Mouse (Mus musculus) liver, embryonic 16.5 days (tissue): ENCODE measurements around the gene Cytip. TPM values are rescaled to one million over a fixed set of nuclear protein-coding genes. Genes with fewer than 3 reads are reported as not detected.

ENCODE experiments used
- ATAC-seq: fragments of 200-750 bp; cut with Nextera tagmentation; 2 replicates; pipeline ENCODE4 v1.8.0; 2017; ENCODE audit warnings: low read depth, mild to moderate bottlenecking, moderate number of reproducible peaks, moderate library complexity
- H3K27ac ChIP-seq: fragments of 300-500 bp; sonication (generic); 2 replicates; pipeline ENCODE4 v1.5.1; 2014; ENCODE audit warnings: mild to moderate bottlenecking, low read length
- H3K27me3 ChIP-seq: fragments of 300-500 bp; sonication (generic); 2 replicates; pipeline ENCODE4 v1.6.1; 2014; ENCODE audit warnings: low read depth, low read length, mixed read lengths; ENCODE audit not compliant: control insufficient read depth, insufficient read depth
- H3K36me3 ChIP-seq: fragments of 300-500 bp; sonication (generic); 2 replicates; pipeline ENCODE4 v1.6.1; 2014; ENCODE audit warnings: mild to moderate bottlenecking; ENCODE audit not compliant: control insufficient read depth, insufficient read depth
- H3K4me1 ChIP-seq: fragments of 300-500 bp; sonication (generic); 2 replicates; pipeline ENCODE4 v1.6.1; 2014; ENCODE audit warnings: low read depth, low read length, mixed read lengths; ENCODE audit not compliant: control insufficient read depth
- H3K4me2 ChIP-seq: fragments of 300-500 bp; sonication (generic); 2 replicates; pipeline ENCODE4 v1.6.1; 2014; ENCODE audit warnings: low read depth, low read length, mixed read lengths
- H3K4me3 ChIP-seq: fragments of 300-500 bp; sonication (generic); 2 replicates; pipeline ENCODE4 v1.5.1; 2014; ENCODE audit warnings: low read depth, mild to moderate bottlenecking, low read length
- H3K9ac ChIP-seq: fragments of 300-500 bp; sonication (generic); 2 replicates; pipeline ENCODE4 v1.6.1; 2014; ENCODE audit warnings: low read depth, low read length
- H3K9me3 ChIP-seq: fragments of 300-500 bp; sonication (generic); replicated peaks from 2 replicates; pipeline ENCODE4 v1.6.1; 2016; ENCODE audit warnings: low read length; ENCODE audit not compliant: control insufficient read depth
- WGBS: fragments of 180-500 bp; shearing (Covaris S2); extraction: QIAGEN DNeasy Blood & Tissue Kit; methylation state at CpG from one replicate; pipeline ENCODE4 v1.1.7; 2014; ENCODE audit not compliant: insufficient replicate concordance; 5-methylcytosine and 5-hydroxymethylcytosine counted together
- polyA plus RNA-seq: library from polyadenylated mRNA; unstranded; fragments of >200 nt; fragmentation: Nextera tagmentation; extraction: Ambion mirVana; gene quantifications from 2 replicates; pipeline ENCODE4 v1.2.1, GENCODE M21; 2015

Gene Cytip
- polyA plus RNA-seq, 1 experiment from 2014 or later, result 4.3 TPM

GRCm38 (mm10) chr2:58107046-58107445 is 88.3 kb downstream of the Cytip start:
- no peak overlapping the region for H3K9ac ChIP-seq
- H3K36me3 ChIP-seq, result no peaks in the 10 kb centered on the region
- no peaks in the 10 kb centered on the region for H3K27me3 ChIP-seq
- no peaks in the 10 kb centered on the region for H3K4me1 ChIP-seq
- H3K4me3 ChIP-seq, result no peak overlapping the region
- no peak overlapping the region for H3K27ac ChIP-seq
- no peaks in the 10 kb centered on the region for H3K9me3 ChIP-seq
- 55% methylated on average over 6 of the region's 6 CpGs for WGBS
- no peak for ATAC-seq
- no peak overlapping the region for H3K4me2 ChIP-seq

GRCm38 (mm10) chr2:58094818-58095217 is 100.5 kb downstream of the Cytip start:
- no peaks in the 10 kb centered on the region for H3K27me3 ChIP-seq
- no peaks in the 10 kb centered on the region for H3K9me3 ChIP-seq
- no peaks in the 10 kb centered on the region for H3K36me3 ChIP-seq
- 58% methylated on average over 1 of the region's 1 CpGs for WGBS
- H3K27ac ChIP-seq, result no peak overlapping the region
- no peak overlapping the region for H3K4me2 ChIP-seq
- H3K4me1 ChIP-seq, result no peaks in the 10 kb centered on the region
- ATAC-seq, result no peak
- H3K4me3 ChIP-seq, result no peak overlapping the region
- no peak overlapping the region for H3K9ac ChIP-seq

GRCm38 (mm10) chr2:58086420-58086819 is 108.9 kb downstream of the Cytip start:
- 63% methylated on average over 1 of the region's 1 CpGs for WGBS
- H3K9me3 ChIP-seq, result no peaks in the 10 kb centered on the region
- H3K4me2 ChIP-seq, result no peak overlapping the region

GRCm38 (mm10) chr2:58079849-58080248 is 115.5 kb downstream of the Cytip start:
- Histone ChIP-seq H3K9ac (no peak overlapping the region), H3K27ac (no peak overlapping the region), H3K4me3 (no peak overlapping the region), H3K27me3 (no peaks in the 10 kb centered on the region), H3K36me3 (no peaks in the 10 kb centered on the region), H3K9me3 (no peaks in the 10 kb centered on the region), H3K4me2 (no peak overlapping the region), H3K4me1 (no peaks in the 10 kb centered on the region)
- ATAC-seq, result no peak
- WGBS, result 36% methylated on average over 1 of the region's 1 CpGs

More at GRCm38 (mm10) chr2:58086420-58086819, 108.9 kb downstream of the Cytip start:
- Histone ChIP-seq H3K27ac (no peak overlapping the region), H3K36me3 (no peaks in the 10 kb centered on the region), H3K4me3 (no peak overlapping the region), H3K27me3 (no peaks in the 10 kb centered on the region), H3K4me1 (no peaks in the 10 kb centered on the region), H3K9ac (no peak overlapping the region)
- ATAC-seq, result no peak

Other genes starting within 250 kb of the Cytip start
- gene Galnt5, start 197.6 kb downstream of the Cytip start, polyA plus RNA-seq, result 0.08 TPM in 1 of 2 replicates, not detected in the other
- gene Ermn, start 142.7 kb downstream of the Cytip start, polyA plus RNA-seq, result not detected in 2 replicates
- gene Acvr1c, start 162.4 kb upstream of the Cytip start, polyA plus RNA-seq, result 0.02 and 0.06 TPM in 2 replicates